Mouse (Mus musculus) CD4-positive, CD25-positive, alpha-beta regulatory T cell, adult 2 months (primary cell): ENCODE measurements around the gene Erbb2.

ENCODE experiments used
- DNase-seq: peaks from one replicate; pipeline ENCODE4 v3.0.0-alpha.2; 2012; ENCODE audit warnings: low read depth, low spot score

Erbb2 gene

GRCm38 (mm10) chr11:98482067-98482466 lies 69.8 kb downstream of the Erbb2 start:
- DNase-seq: no peak

GRCm38 (mm10) chr11:98485749-98486148 lies 73.5 kb downstream of the Erbb2 start:
- DNase-seq: no peak
